Mouse (Mus musculus) stomach, embryonic 15.5 days (tissue): ENCODE results near the gene Tada2a. TPM values are rescaled to one million over a fixed set of nuclear protein-coding genes. Genes with fewer than 3 reads are reported as not detected.

ENCODE experiments used
- ATAC-seq: fragments of 200-750 bp; cut with Nextera tagmentation; 2 replicates; pipeline ENCODE4 v1.8.0; 2017; ENCODE audit warnings: low read depth, moderate number of reproducible peaks, moderate TSS enrichment; ENCODE audit not compliant: insufficient read depth, low FRiP score
- H3K27ac ChIP-seq: fragments of 300-500 bp; sonication (generic); 2 replicates; pipeline ENCODE4 v1.5.1; 2015; ENCODE audit warnings: mild to moderate bottlenecking, inconsistent platforms
- H3K27me3 ChIP-seq: fragments of 300-500 bp; sonication (generic); replicated peaks from 2 replicates; pipeline ENCODE4 v1.6.1; 2015; ENCODE audit warnings: inconsistent platforms
- H3K36me3 ChIP-seq: fragments of 300-500 bp; sonication (generic); 2 replicates; pipeline ENCODE4 v1.6.1; 2015; ENCODE audit warnings: inconsistent platforms
- H3K4me1 ChIP-seq: fragments of 300-500 bp; sonication (generic); 2 replicates; pipeline ENCODE4 v1.6.1; 2015; ENCODE audit warnings: inconsistent platforms
- H3K4me2 ChIP-seq: fragments of 300-500 bp; sonication (generic); 2 replicates; pipeline ENCODE4 v1.6.1; 2015; ENCODE audit warnings: mild to moderate bottlenecking, inconsistent platforms
- H3K4me3 ChIP-seq: fragments of 300-500 bp; sonication (generic); replicated peaks from 2 replicates; pipeline ENCODE4 v1.5.1; 2015; ENCODE audit warnings: inconsistent platforms
- H3K9ac ChIP-seq: fragments of 300-500 bp; sonication (generic); 2 replicates; pipeline ENCODE4 v1.6.1; 2015; ENCODE audit warnings: inconsistent platforms
- H3K9me3 ChIP-seq: fragments of 300-500 bp; sonication (generic); 2 replicates; pipeline ENCODE4 v1.6.1; 2016; ENCODE audit warnings: inconsistent platforms
- WGBS: fragments of 180-500 bp; shearing (Covaris S2); methylation state at CpG from one replicate; pipeline ENCODE4 v1.1.7; 2015; 5-methylcytosine and 5-hydroxymethylcytosine counted together
- polyA plus RNA-seq: library from polyadenylated mRNA; unstranded; fragments of >200 nt; fragmentation: Nextera tagmentation; extraction: Ambion mirVana; gene quantifications from 2 replicates; pipeline ENCODE4 v1.2.1, GENCODE M21; 2015

Tada2a gene
- polyA plus RNA-seq, 1 experiment from 2014 or later, result 25.8 TPM

GRCm38 (mm10) chr11:84104036-84104435, 25.4 kb downstream of the Tada2a start:
- Histone ChIP-seq H3K9ac (no peak overlapping the region), H3K4me1 (0 out of 2 replicates have a peak, but pooled peaks cover 2% of the 10 kb centered on the region), H3K4me2 (no peak overlapping the region), H3K27ac (no peak overlapping the region), H3K9me3 (no peaks in the 10 kb centered on the region), H3K27me3 (no peaks in the 10 kb centered on the region), H3K4me3 (no peak overlapping the region), H3K36me3 (peaks cover 44% of the 10 kb centered on the region)
- 93% methylated on average over 6 of the region's 6 CpGs for WGBS
- no peak for ATAC-seq

- Histone ChIP-seq H3K36me3 (peaks cover 30% of the 10 kb centered on the region), H3K4me1 (0 out of 2 replicates have a peak, but pooled peaks cover 2% of the 10 kb centered on the region), H3K9ac (no peak overlapping the region), H3K4me3 (no peak overlapping the region), H3K9me3 (no peaks in the 10 kb centered on the region), H3K27me3 (no peaks in the 10 kb centered on the region), H3K27ac (no peak overlapping the region), H3K4me2 (no peak overlapping the region)
- ATAC-seq, result no peak
These were observed 28.2 kb downstream of the Tada2a start for GRCm38 (mm10) chr11:84101182-84101581.

- 72% methylated on average over 5 of the region's 5 CpGs for WGBS
- H3K36me3 ChIP-seq, result peaks cover 11% of the 10 kb centered on the region; the same call in 1 of the 2 replicates
- H3K27me3 ChIP-seq, result no peaks in the 10 kb centered on the region
- H3K9me3 ChIP-seq, result no peaks in the 10 kb centered on the region
- H3K4me2 ChIP-seq, result no peak overlapping the region
- H3K27ac ChIP-seq, result no peak overlapping the region
- H3K9ac ChIP-seq, result no peak overlapping the region
- 0 out of 2 replicates have a peak, but pooled peaks cover 2% of the 10 kb centered on the region for H3K4me1 ChIP-seq
- H3K4me3 ChIP-seq, result no peak overlapping the region
- ATAC-seq, result no peak
These were observed 32.0 kb downstream of the Tada2a start for GRCm38 (mm10) chr11:84097251-84097998.

- H3K4me3 ChIP-seq, result no peak overlapping the region
- 86% methylated on average over 4 of the region's 4 CpGs for WGBS
- H3K4me1 ChIP-seq, result no peaks in the 10 kb centered on the region
- no peak for ATAC-seq
- H3K9ac ChIP-seq, result no peak overlapping the region
- no peaks in the 10 kb centered on the region for H3K27me3 ChIP-seq
- H3K9me3 ChIP-seq, result no peaks in the 10 kb centered on the region
- H3K36me3 ChIP-seq, result no peaks in the 10 kb centered on the region; the same call in 1 of the 2 replicates
- no peak overlapping the region for H3K27ac ChIP-seq
- no peak overlapping the region for H3K4me2 ChIP-seq
These were observed 34.3 kb downstream of the Tada2a start for GRCm38 (mm10) chr11:84095084-84095483.

GRCm38 (mm10) chr11:84090572-84090971, 38.8 kb downstream of the Tada2a start:
- 90% methylated on average over 8 of the region's 8 CpGs for WGBS
- H3K9ac ChIP-seq, result no peak overlapping the region
- H3K4me2 ChIP-seq, result no peak overlapping the region
- no peak for ATAC-seq
- no peaks in the 10 kb centered on the region for H3K27me3 ChIP-seq
- no peaks in the 10 kb centered on the region for H3K4me1 ChIP-seq
- H3K27ac ChIP-seq, result no peak overlapping the region
- H3K9me3 ChIP-seq, result no peaks in the 10 kb centered on the region
- H3K36me3 ChIP-seq, result peaks cover 5% of the 10 kb centered on the region
- no peak overlapping the region for H3K4me3 ChIP-seq

GRCm38 (mm10) chr11:84081901-84082300, 47.5 kb downstream of the Tada2a start:
- H3K27ac ChIP-seq, result no peak overlapping the region
- H3K4me2 ChIP-seq, result no peak overlapping the region
- H3K4me1 ChIP-seq, result no peaks in the 10 kb centered on the region
- H3K9ac ChIP-seq, result no peak overlapping the region
- H3K4me3 ChIP-seq, result no peak overlapping the region
- no peaks in the 10 kb centered on the region for H3K9me3 ChIP-seq
- no peak for ATAC-seq
- no peaks in the 10 kb centered on the region for H3K27me3 ChIP-seq
- 91% methylated on average over 5 of the region's 5 CpGs for WGBS
- peaks cover 18% of the 10 kb centered on the region; the same call in 1 of the 2 replicates for H3K36me3 ChIP-seq

GRCm38 (mm10) chr11:84080327-84080726, 49.1 kb downstream of the Tada2a start:
- H3K9me3 ChIP-seq, result no peaks in the 10 kb centered on the region
- H3K27me3 ChIP-seq, result no peaks in the 10 kb centered on the region
- H3K4me3 ChIP-seq, result no peak overlapping the region
- no peak overlapping the region for H3K27ac ChIP-seq
- no peak for ATAC-seq
- H3K4me1 ChIP-seq, result no peaks in the 10 kb centered on the region
- no peak overlapping the region for H3K4me2 ChIP-seq
- WGBS, result 88% methylated on average over 3 of the region's 3 CpGs
- peaks cover 14% of the 10 kb centered on the region; the same call in 1 of the 2 replicates for H3K36me3 ChIP-seq
- no peak overlapping the region for H3K9ac ChIP-seq

- 75% methylated on average over 4 of the region's 4 CpGs for WGBS
- Histone ChIP-seq H3K4me2 (no peak overlapping the region), H3K36me3 (peaks cover 14% of the 10 kb centered on the region; the same call in 1 of the 2 replicates), H3K27ac (no peak overlapping the region), H3K9ac (no peak overlapping the region), H3K9me3 (no peaks in the 10 kb centered on the region), H3K4me1 (no peaks in the 10 kb centered on the region), H3K27me3 (no peaks in the 10 kb centered on the region), H3K4me3 (no peak overlapping the region)
- no peak for ATAC-seq
These were observed 49.5 kb downstream of the Tada2a start for GRCm38 (mm10) chr11:84079887-84080286.

GRCm38 (mm10) chr11:84079361-84079760, 50.0 kb downstream of the Tada2a start:
- Histone ChIP-seq H3K36me3 (peaks cover 14% of the 10 kb centered on the region; the same call in 1 of the 2 replicates), H3K9me3 (no peaks in the 10 kb centered on the region), H3K9ac (no peak overlapping the region), H3K4me1 (peaks cover 3% of the 10 kb centered on the region; the same call in 1 of the 2 replicates), H3K4me3 (no peak overlapping the region), H3K4me2 (no peak overlapping the region), H3K27ac (no peak overlapping the region), H3K27me3 (no peaks in the 10 kb centered on the region)
- ATAC-seq, result no peak
- WGBS, result 84% methylated on average over 11 of the region's 11 CpGs

GRCm38 (mm10) chr11:84078601-84079000, 50.8 kb downstream of the Tada2a start:
- H3K9ac ChIP-seq, result no peak overlapping the region
- peaks cover 6% of the 10 kb centered on the region; the same call in 1 of the 2 replicates for H3K4me1 ChIP-seq
- 89% methylated on average over 9 of the region's 9 CpGs for WGBS
- H3K4me2 ChIP-seq, result no peak overlapping the region
- no peak overlapping the region for H3K4me3 ChIP-seq
- peaks cover 14% of the 10 kb centered on the region; the same call in 1 of the 2 replicates for H3K36me3 ChIP-seq
- no peaks in the 10 kb centered on the region for H3K9me3 ChIP-seq
- no peak for ATAC-seq
- no peak overlapping the region for H3K27ac ChIP-seq
- no peaks in the 10 kb centered on the region for H3K27me3 ChIP-seq

- Histone ChIP-seq H3K27ac (no peak overlapping the region), H3K4me2 (no peak overlapping the region), H3K36me3 (peaks cover 6% of the 10 kb centered on the region; the same call in 1 of the 2 replicates), H3K9ac (no peak overlapping the region), H3K4me3 (no peak overlapping the region), H3K27me3 (no peaks in the 10 kb centered on the region), H3K9me3 (no peaks in the 10 kb centered on the region), H3K4me1 (peaks cover 10% of the 10 kb centered on the region; the same call in 1 of the 2 replicates)
- ATAC-seq, result no peak
- 65% methylated on average over 2 of the region's 2 CpGs for WGBS
These were observed 52.4 kb downstream of the Tada2a start for GRCm38 (mm10) chr11:84077008-84077407.
